Mouse (Mus musculus) E14TG2a.4 (cell line): ENCODE measurements around the gene Casp1.

ENCODE experiments used
- H3K27me3 ChIP-seq: 2 replicates; pipeline ENCODE4 v1.6.1; 2014; ENCODE audit warnings: low read length, control low read depth; ENCODE audit not compliant: insufficient read depth
- H3K36me3 ChIP-seq: 2 replicates; pipeline ENCODE4 v1.6.1; 2014; ENCODE audit warnings: low read length, control low read depth; ENCODE audit not compliant: insufficient read depth
- H3K4me1 ChIP-seq: replicated peaks from 2 replicates; pipeline ENCODE4 v1.6.1; 2014; ENCODE audit warnings: low read depth, low read length, control low read depth
- H3K4me3 ChIP-seq: replicated peaks from 2 replicates; pipeline ENCODE4 v1.5.1; 2014; ENCODE audit warnings: mild to moderate bottlenecking, low read length
- H3K9me3 ChIP-seq: 2 replicates; pipeline ENCODE4 v1.6.1; 2014; ENCODE audit warnings: low read length, control low read depth
- CTCF ChIP-seq: conservative IDR thresholded peaks from 2 replicates; pipeline ENCODE4 v1.5.1; 2014; ENCODE audit warnings: low read length
- NANOG ChIP-seq: IDR thresholded peaks from 2 replicates; pipeline ENCODE4 v1.6.1; 2014; ENCODE audit warnings: borderline replicate concordance, low read length, mixed read lengths
- POU5F1 ChIP-seq: IDR thresholded peaks from 2 replicates; pipeline ENCODE4 v1.6.1; 2014; ENCODE audit warnings: low read length, borderline replicate concordance

The Casp1 gene

DNA sequence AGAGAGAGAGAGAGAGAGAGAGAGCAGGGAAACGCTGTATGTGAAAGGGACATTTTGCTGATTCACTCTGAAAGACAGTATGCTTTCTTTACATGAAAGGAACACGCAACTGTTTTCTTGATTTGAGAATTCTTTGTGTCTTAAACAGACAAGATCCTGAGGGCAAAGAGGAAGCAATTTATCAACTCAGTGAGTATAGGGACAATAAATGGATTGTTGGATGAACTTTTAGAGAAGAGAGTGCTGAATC is 740 bp downstream of the Casp1 start:
- Histone ChIP-seq H3K4me1 (no peaks in the 10 kb centered on the region), H3K36me3 (no peaks in the 10 kb centered on the region), H3K4me3 (no peak overlapping the region), H3K27me3 (no peaks in the 10 kb centered on the region), H3K9me3 (no peaks in the 10 kb centered on the region)
- TF ChIP-seq POU5F1 (no peak), NANOG (no peak), CTCF (no peak)

DNA sequence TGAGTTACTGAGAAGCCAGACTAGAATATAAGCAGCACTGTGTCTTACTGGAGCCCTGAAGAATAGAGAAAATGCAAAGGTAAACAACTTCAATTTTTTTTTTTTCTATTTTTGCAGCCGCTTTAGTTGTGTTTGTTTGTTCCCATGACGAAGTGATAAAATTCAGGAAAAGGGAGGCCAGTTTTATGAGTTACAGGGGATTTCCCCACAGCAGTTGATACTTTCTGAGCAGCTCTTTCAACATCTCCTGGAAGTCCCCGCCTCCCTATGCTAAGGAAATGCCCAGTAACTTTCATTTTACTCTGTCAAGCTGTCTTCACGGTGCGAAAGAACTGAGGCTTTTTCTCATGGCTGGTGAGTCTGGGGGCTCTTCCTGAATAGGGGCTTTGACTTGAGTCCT is 10.2 kb downstream of the Casp1 start, which contains the start of gene Casp4:
Casp4 (plus strand) TSS at position 268 of the 400 bp plus-strand sequence.
- H3K36me3 ChIP-seq, result no peaks in the 10 kb centered on the region
- no peaks in the 10 kb centered on the region for H3K9me3 ChIP-seq
- no peaks in the 10 kb centered on the region for H3K4me1 ChIP-seq
- no peak within 1 kb of the TSS for H3K4me3 ChIP-seq
- no peak for TF ChIP-seq POU5F1
- TF ChIP-seq NANOG, result no peak
- TF ChIP-seq CTCF, result no peak
- no peaks in the 10 kb centered on the region for H3K27me3 ChIP-seq

GRCm38 (mm10) chr9:5310112-5310511 is 11.8 kb downstream of the Casp1 start:
- Histone ChIP-seq H3K36me3 (no peaks in the 10 kb centered on the region), H3K4me3 (no peak overlapping the region), H3K27me3 (no peaks in the 10 kb centered on the region), H3K4me1 (no peaks in the 10 kb centered on the region), H3K9me3 (no peaks in the 10 kb centered on the region)
- TF ChIP-seq NANOG (no peak), POU5F1 (no peak), CTCF (no peak)

GRCm38 (mm10) chr9:5311435-5311834 is 13.1 kb downstream of the Casp1 start:
- no peaks in the 10 kb centered on the region for H3K9me3 ChIP-seq
- H3K4me3 ChIP-seq, result no peak overlapping the region
- H3K36me3 ChIP-seq, result no peaks in the 10 kb centered on the region
- TF ChIP-seq CTCF (no peak), NANOG (no peak), POU5F1 (no peak)
- H3K27me3 ChIP-seq, result no peaks in the 10 kb centered on the region
- no peaks in the 10 kb centered on the region for H3K4me1 ChIP-seq

- no peaks in the 10 kb centered on the region for H3K9me3 ChIP-seq
- no peaks in the 10 kb centered on the region for H3K36me3 ChIP-seq
- no peak overlapping the region for H3K4me3 ChIP-seq
- H3K27me3 ChIP-seq, result no peaks in the 10 kb centered on the region
- no peaks in the 10 kb centered on the region for H3K4me1 ChIP-seq
- TF ChIP-seq NANOG (no peak), CTCF (no peak), POU5F1 (no peak)
Measured at GRCm38 (mm10) chr9:5328204-5328603, 29.9 kb downstream of the Casp1 start.

- Histone ChIP-seq H3K4me1 (no peaks in the 10 kb centered on the region), H3K27me3 (no peaks in the 10 kb centered on the region), H3K36me3 (no peaks in the 10 kb centered on the region), H3K4me3 (no peak overlapping the region), H3K9me3 (no peaks in the 10 kb centered on the region)
- TF ChIP-seq CTCF (no peak), POU5F1 (no peak), NANOG (no peak)
Measured at GRCm38 (mm10) chr9:5332441-5332840, 34.1 kb downstream of the Casp1 start.

- TF ChIP-seq NANOG (no peak), POU5F1 (no peak), CTCF (no peak)
- Histone ChIP-seq H3K27me3 (no peaks in the 10 kb centered on the region), H3K4me1 (no peaks in the 10 kb centered on the region), H3K4me3 (no peak overlapping the region), H3K36me3 (no peaks in the 10 kb centered on the region), H3K9me3 (no peaks in the 10 kb centered on the region)
Measured at GRCm38 (mm10) chr9:5333422-5333821, 35.1 kb downstream of the Casp1 start.

DNA sequence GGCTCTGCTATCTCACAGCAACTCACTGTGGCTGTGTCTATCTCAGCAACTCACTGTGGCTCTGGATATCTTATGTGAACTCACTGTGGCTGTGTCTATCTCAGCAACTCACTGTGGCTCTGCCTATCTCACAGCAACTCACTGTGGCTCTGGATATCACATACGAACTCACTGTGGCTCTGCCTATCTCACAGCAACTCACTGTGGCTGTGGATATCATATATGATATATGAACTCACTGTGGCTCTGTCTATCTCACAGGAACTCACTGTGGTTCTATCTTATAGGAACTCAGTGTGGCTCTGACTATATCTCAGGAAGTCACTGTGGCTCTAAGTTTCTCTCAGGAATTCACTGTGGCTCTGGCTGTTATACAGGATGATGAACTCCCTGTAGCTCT is 44.8 kb downstream of the Casp1 start:
- Histone ChIP-seq H3K9me3 (no peaks in the 10 kb centered on the region), H3K4me3 (no peak overlapping the region), H3K36me3 (no peaks in the 10 kb centered on the region), H3K4me1 (no peaks in the 10 kb centered on the region), H3K27me3 (no peaks in the 10 kb centered on the region)
- no peak for TF ChIP-seq CTCF
- no peak for TF ChIP-seq POU5F1
- TF ChIP-seq NANOG, result no peak

DNA sequence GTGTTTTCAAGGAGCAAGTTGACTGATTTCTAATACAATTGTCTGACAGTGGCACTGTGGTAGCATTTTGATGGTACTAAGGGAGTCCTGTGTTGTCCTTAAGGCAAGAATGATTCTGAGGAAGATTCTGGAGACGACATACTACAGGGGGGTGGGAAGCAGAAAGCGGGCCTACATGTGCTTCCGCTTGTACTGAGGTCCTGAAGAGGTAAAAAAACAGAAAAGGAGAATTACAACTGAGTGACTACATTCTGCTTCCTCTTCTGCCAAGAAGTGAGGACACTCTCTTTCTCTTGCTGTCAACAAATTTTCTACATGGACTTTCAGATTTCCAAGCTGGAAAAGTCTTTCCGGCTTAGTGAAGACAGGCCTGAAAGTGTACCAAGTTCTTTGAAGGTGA is 45.8 kb downstream of the Casp1 start:
- Histone ChIP-seq H3K36me3 (no peaks in the 10 kb centered on the region), H3K4me1 (no peaks in the 10 kb centered on the region), H3K4me3 (no peak overlapping the region), H3K27me3 (no peaks in the 10 kb centered on the region), H3K9me3 (no peaks in the 10 kb centered on the region)
- TF ChIP-seq POU5F1 (no peak), CTCF (no peak), NANOG (no peak)
